Mouse (Mus musculus): ENCODE results near the gene Catsper2.

DNA sequence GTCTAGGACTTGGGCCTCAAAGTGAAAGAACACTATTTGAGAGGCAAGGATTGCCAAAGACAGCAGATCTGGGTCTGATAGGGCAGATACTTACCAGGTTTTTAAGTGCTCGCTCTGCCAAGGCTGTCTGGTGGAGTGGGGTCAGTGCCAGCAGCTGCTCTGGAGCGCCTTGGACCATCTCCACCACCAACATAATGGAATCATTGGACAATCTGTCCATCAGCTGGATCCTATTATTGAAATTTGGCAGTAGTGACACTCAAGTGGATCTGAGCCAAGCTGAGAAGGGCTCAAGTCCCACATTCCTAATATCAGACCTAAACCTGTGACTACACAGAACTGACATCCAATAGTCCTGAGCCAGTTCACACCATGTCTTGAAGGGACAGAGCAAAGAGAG lies 44.8 kb downstream of the Catsper2 start:
- no peak for TF ChIP-seq GATA1 (IDR thresholded peaks at IDR 0.05; ENCODE audit: low read length)
- no peak for TF ChIP-seq TAL1 (IDR thresholded peaks at IDR 0.05; ENCODE audit: low read length)

Data from erythroblast, embryonic 14.5 days (primary cell).